Mouse (Mus musculus) spleen, postnatal 4 days (tissue): Measurements from ENCODE around the gene Islr2.

Experiments used
- DNase-seq, 2 experiments: peaks; one replicate each; pipeline ENCODE4 v3.0.0; 2022; ENCODE audit warnings: low spot score in 2 of 2

Gene Islr2

DNA sequence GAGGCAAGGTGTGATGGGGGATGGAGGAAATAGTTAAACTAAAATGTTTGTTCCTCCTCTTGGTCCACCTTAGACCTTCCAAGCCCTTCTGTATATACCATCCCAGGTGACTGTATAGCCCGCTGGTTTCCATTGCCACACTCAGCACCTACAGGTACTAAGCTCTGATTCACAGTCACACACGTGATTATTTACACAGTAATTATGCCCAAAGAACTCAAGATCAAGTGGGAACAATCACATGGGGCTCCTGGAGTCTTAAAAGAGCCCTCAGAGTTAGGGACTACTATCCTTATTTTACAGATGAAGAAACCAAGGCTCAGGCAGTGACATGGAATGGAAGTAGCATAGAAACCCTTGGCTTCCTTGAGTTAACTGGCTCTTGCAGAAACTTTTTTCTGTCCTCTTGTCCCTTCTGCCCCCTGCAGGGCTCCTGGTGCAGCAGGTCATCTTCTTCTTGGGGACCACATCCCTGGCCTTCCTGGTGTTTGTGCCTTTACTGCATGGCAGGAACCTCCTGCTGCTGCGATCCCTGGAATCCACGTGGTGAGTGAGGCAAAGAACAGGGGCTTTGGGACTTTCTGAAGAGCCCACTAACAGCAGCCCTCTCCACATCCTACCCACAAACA is 53.3 kb downstream of the Islr2 start:
- no peak for DNase-seq

- no peak for DNase-seq
Observed at GRCm38 (mm10) chr9:58148806-58149205, 55.3 kb downstream of the Islr2 start.
